Mouse (Mus musculus): ENCODE results near the gene Areg. TPM values are rescaled to one million over a fixed set of nuclear protein-coding genes. Genes with fewer than 3 reads are reported as not detected.

Areg gene
- total RNA-seq (2014; fragmentation: Nextera tagmentation) (not detected in 2 replicates), total RNA-seq (2017) (3.8 TPM in 1 of 2 replicates, not detected in the other)

- peak; percentile 65 for ATAC-seq (replicated peaks; ENCODE audit: low FRiP score, low TSS enrichment, poor library complexity, severe bottlenecking)
Observed at GRCm38 (mm10) chr5:91139446-91139873, at the start of gene Areg. Areg (plus strand) TSS chr5:91139599.

GRCm38 (mm10) chr5:91090301-91090700 is 49.1 kb upstream of the Areg start:
- no peak for ATAC-seq (replicated peaks; ENCODE audit: low FRiP score, low TSS enrichment, poor library complexity, severe bottlenecking)

- no peak for ATAC-seq (replicated peaks; ENCODE audit: low FRiP score, low TSS enrichment, poor library complexity, severe bottlenecking)
Observed at GRCm38 (mm10) chr5:91097911-91098614, 41.3 kb upstream of the Areg start.

DNA sequence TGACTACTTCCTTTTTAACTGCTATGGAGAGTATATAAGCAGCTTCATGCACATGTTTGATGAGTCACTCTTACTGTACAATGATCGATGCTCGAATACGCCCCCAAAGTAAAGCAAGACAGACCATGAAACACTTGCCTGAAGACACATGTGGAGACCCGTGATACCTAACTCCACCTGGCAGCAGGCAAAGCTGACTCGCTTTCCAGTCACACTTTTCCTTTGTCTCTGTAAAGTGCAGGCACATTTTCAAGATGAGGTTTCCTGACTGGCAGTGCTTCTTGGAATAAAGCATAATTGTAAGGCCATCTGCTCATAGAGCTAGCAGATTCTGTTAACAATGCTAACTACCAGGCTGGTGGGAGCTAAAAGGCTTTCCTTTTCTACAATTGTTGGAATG is 37.7 kb upstream of the Areg start:
- ATAC-seq (replicated peaks; ENCODE audit: low FRiP score, low TSS enrichment, poor library complexity, severe bottlenecking): no peak

GRCm38 (mm10) chr5:91103943-91104665 is 35.3 kb upstream of the Areg start:
- no peak for ATAC-seq (replicated peaks; ENCODE audit: low FRiP score, low TSS enrichment, poor library complexity, severe bottlenecking)

GRCm38 (mm10) chr5:91106248-91106647 is 33.2 kb upstream of the Areg start:
- no peak for ATAC-seq (replicated peaks; ENCODE audit: low FRiP score, low TSS enrichment, poor library complexity, severe bottlenecking)

DNA sequence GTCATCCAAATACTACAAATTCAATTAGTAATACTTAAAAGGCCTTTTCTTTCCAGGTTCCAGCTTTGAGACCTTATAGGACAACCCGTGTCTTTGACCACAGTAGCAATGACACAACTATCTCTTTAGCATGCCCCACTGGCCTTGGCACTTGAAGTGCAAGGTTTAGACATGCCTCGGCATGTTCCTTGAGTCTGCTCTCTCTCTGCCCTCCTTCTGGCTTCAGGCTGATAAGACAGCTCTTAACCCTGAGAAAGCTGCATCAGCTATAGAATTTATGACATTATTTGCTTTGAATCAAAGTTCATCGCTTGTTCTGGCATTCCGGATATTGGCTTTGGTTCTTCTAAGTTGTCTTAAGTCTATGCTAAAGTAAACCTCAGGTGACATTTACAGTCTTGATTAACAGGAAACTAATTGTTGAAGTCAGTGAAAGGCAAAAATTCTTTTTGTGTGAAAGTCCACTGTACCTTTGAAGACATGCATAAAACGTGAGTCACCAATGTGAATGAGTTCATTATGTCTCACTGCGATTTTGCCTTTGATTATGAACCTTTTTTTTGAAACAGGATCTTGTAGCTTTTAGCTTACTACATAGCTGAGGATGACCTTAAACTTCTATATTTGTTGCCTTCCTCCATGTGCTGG is 29.3 kb upstream of the Areg start:
- no peak for ATAC-seq (replicated peaks; ENCODE audit: low FRiP score, low TSS enrichment, poor library complexity, severe bottlenecking)

DNA sequence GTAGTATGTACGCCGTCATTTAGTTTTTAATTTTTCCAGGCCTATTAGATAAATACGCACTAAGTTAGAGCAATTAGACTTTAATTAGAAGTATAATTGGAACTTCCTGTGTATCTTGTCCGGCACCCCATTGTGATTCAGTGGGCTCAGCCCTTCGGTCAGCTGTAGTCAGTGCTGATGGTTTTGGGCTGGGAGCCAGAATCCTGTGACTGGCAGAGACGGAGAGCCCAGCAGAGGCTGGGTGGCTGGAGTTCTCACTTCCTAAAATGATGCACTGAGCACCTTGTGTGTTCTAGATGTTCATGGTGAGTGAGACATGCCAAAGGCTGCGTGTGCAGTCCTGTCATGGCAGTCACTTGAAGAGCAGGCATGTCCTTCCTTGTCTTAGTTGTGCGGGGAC is 28.4 kb upstream of the Areg start:
- ATAC-seq (replicated peaks; ENCODE audit: low FRiP score, low TSS enrichment, poor library complexity, severe bottlenecking): no peak

- ATAC-seq (replicated peaks; ENCODE audit: low FRiP score, low TSS enrichment, poor library complexity, severe bottlenecking): no peak
Observed at GRCm38 (mm10) chr5:91113967-91114366, 25.4 kb upstream of the Areg start.

DNA sequence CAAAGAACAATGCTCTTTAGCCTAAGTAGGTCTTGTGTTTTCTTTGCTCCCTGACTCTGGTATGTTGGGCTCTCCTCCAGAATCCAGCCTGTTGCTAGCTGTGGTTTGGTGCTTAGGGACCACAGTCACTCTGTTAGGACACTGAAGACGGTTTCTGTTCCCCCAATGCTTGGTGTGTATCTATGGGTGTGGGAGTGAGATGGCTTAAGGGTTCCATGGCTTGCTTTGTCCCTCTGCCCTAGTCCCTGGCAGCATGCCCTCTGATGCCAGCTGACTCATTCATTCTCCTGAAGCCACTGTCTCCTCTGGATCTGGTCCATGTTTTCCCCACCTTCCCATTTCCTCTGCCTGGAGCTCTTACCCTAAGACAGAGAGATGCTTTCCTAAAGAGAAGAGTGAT is 24.8 kb upstream of the Areg start:
- ATAC-seq (replicated peaks; ENCODE audit: low FRiP score, low TSS enrichment, poor library complexity, severe bottlenecking): no peak

DNA sequence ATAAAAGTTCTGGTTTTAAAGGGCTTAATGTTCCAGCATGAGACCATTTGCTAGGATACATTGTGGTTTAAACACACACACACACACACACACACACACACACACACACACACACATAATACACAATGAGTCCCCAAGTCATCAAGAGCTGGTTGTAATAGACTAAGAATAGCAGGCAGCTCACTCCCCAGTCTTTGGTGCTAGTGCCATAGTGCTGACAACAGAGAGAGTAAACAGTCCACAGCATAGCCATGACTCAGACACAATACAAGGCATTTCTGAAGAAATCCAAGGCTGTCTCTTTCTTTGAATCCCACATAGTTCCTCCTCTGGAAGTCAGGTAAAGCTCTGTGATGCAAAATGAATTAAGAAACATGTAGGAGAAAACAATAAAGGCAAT is 20.8 kb upstream of the Areg start:
- ATAC-seq (replicated peaks; ENCODE audit: low FRiP score, low TSS enrichment, poor library complexity, severe bottlenecking): no peak

DNA sequence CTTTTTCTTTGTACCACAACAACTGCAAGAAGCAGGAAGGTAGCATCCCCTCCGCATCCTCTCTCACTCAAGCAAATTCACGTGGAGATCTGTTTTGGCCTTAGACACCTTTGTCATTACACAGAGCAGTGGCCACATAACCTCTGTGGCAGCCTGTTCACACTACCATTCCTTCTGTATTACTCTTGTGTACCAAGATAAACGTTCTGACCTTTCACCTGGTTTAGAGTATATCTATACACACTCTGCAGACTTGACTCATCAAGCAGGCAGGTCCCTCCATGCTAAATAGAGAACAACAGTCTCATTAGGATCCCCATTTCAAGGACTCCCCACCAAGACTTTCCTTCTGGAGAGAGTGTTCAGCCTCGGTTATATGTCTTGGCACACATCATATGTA is 16.0 kb upstream of the Areg start:
- no peak for ATAC-seq (replicated peaks; ENCODE audit: low FRiP score, low TSS enrichment, poor library complexity, severe bottlenecking)

DNA sequence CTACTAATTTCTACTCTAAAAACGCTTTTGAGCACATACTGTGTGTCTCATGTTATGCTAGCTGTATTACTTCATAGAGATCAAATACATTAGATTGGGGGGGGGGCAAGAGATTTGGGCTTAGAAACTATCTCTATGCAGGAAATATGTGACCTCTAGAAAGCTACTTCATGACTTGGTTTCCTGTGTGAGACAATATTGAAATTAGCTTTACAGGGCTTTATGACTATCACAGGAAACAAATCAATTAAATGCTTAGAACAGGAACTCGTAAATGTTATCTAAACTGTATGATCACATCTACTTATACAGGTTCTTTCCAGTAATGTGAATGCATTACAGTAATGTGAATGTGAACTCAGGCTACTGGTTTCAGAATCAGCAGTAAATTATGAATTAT is 15.3 kb upstream of the Areg start:
- no peak for ATAC-seq (replicated peaks; ENCODE audit: low FRiP score, low TSS enrichment, poor library complexity, severe bottlenecking)

DNA sequence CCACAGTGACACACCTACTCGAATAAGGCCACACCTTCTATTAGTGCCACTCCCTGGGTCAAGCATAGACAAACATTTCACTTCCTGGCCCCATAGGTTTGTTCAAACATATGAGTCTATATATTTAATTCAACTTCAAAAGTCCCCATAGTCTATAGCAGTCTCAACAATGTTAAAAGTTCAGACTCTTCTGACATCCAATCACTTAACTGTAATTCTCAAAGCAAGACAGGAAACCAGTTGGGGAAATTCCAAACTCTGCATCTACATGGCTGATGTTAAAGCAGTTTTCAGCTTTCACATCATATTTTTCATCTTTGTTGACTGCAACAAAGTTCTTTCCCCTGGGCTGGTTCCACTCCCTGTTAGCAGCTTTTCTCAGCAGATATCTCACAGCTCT is 12.8 kb upstream of the Areg start:
- no peak for ATAC-seq (replicated peaks; ENCODE audit: low FRiP score, low TSS enrichment, poor library complexity, severe bottlenecking)

DNA sequence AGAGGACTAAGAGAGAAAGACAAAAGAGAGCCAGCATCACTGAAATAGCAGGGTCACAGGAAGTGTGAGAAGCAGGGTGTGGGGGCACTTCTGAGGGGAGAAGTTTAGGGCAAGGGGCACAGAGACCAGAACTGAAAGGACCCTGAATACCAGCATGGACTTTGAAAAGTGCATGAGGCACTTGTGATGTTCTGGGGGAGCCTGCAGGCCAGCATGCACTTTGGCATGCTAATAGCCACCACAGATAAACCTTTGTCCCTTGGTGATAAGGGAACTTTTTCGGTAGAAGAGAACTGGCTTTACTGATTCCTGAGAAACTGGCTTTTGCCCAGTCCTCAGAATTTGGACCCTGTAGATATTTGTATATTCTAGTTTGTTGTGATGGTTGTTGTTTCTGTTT is 4.4 kb upstream of the Areg start:
- ATAC-seq (replicated peaks; ENCODE audit: low FRiP score, low TSS enrichment, poor library complexity, severe bottlenecking): no peak

DNA sequence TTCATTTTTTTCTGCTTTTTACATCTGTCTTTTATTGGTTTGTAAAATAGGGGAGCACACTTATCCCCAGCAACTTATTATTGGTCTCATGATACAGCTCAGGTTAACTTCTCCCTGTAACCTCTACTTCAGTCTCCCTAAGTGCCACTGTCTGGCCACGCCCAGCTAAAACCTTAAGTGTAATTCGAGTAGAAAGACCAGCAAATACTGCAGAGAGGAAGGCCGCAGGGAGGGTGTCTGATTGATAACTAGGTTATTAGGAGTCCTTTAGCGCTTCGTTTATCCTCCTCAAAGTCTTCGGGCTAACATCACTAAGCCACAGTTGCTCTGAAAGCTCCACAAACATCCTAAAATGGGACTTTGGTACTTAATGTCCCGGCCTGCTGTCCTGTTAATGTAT is 429 bp upstream of the Areg start:
- ATAC-seq (replicated peaks; ENCODE audit: low FRiP score, low TSS enrichment, poor library complexity, severe bottlenecking): no peak

- no peak for ATAC-seq (replicated peaks; ENCODE audit: low FRiP score, low TSS enrichment, poor library complexity, severe bottlenecking)
Observed at GRCm38 (mm10) chr5:91140896-91141448, 1.6 kb downstream of the Areg start.

- ATAC-seq (replicated peaks; ENCODE audit: low FRiP score, low TSS enrichment, poor library complexity, severe bottlenecking): no peak
Observed at GRCm38 (mm10) chr5:91144971-91145370, 5.6 kb downstream of the Areg start.

DNA sequence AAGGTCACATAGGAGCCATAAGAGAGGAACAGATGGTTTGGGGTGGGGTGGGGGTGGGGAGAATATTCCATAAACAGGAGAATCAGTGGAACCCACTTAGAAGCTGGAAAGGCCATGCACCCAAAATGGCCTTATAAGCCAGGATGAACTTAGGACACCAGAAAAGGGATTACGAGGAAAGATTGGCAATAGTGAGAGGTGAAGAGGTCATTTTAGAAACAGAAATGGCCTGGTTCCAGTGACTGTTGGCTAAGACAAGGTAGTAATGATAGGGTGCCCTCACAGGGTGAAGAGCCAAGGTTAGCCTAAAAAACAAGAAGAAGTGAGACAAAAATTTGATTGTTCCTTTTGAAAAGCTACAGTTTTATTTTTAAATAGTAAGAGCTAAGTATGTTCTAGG is 7.6 kb downstream of the Areg start:
- ATAC-seq (replicated peaks; ENCODE audit: low FRiP score, low TSS enrichment, poor library complexity, severe bottlenecking): no peak

GRCm38 (mm10) chr5:91148054-91148453 is 8.7 kb downstream of the Areg start:
- ATAC-seq (replicated peaks; ENCODE audit: low FRiP score, low TSS enrichment, poor library complexity, severe bottlenecking): no peak
